27 mouse cellular contexts compared by ENCODE assay signal in genomic region chr4:133061798-133062197, GRCm38 (mm10). TPM values are rescaled to one million over a fixed set of nuclear protein-coding genes. Genes with fewer than 3 reads are reported as not detected.
DNase-seq lines count a peak whose midpoint lies in the region; ATAC-seq and TF ChIP-seq lines count a peak whose summit lies in the region.
"Had no signal": no experiment of that assay in that cellular context is flagged by ENCODE, and none has a peak within 500 bp of the region (broad histone marks: within the 10 kb centered on the region; RNA-seq: fewer than 3 reads in every experiment).

No protein-coding gene starts in this region.

- no peak for TF ChIP-seq CTCF in E14TG2a.4 (conservative IDR thresholded peaks at IDR 0.05; ENCODE audit: low read length)
- TF ChIP-seq CTCF in ES-Bruce4 (IDR thresholded peaks at IDR 0.05; ENCODE audit: low read depth, low read length): no peak

- DNase-seq in heart, embryonic 10.5 days (ENCODE audit: low spot score): no peak
- no peak for DNase-seq in heart, postnatal 14 days
- DNase-seq in limb, embryonic 10.5 days (ENCODE audit: low spot score): no peak
- DNase-seq in urinary bladder, adult 2 months (ENCODE audit: low spot score): no peak
- no peak for DNase-seq in adrenal gland, adult 8-10 months
- no peak for DNase-seq in midbrain, embryonic 11.5 days (ENCODE audit: low spot score, missing footprints)
- DNase-seq: adrenal gland, adult 2 months; adrenal gland, postnatal 25 days; cerebellum, adult 11-12 months; cerebellum, adult 8-10 months; cerebellum, postnatal 10 days; cerebellum, postnatal 36 days; embryo, embryonic 11 days; gastrocnemius, postnatal 25 days; heart, adult 2 months had no signal

- WGBS in heart, embryonic 10.5 days: 92% methylated on average over 20 of the region's 20 CpGs
- WGBS in limb, embryonic 10.5 days: 90% methylated on average over 20 of the region's 20 CpGs
- 95% methylated on average over 20 of the region's 20 CpGs for WGBS in midbrain, embryonic 11.5 days

- no peak for TF ChIP-seq EP300 in ES-Bruce4 (IDR thresholded peaks at IDR 0.05; ENCODE audit: insufficient read depth, low read depth, low read length)

- peak overlapping the region; percentile 16; the same call in 1 of the 2 replicates for H3K9ac ChIP-seq in ES-Bruce4 (ENCODE audit: low read depth, poor library complexity, severe bottlenecking)
- H3K9ac ChIP-seq in midbrain, embryonic 11.5 days (ENCODE audit: low read length): no peak overlapping the region
- H3K9ac ChIP-seq: forebrain, embryonic 13.5 days; hindbrain, embryonic 12.5 days; intestine, embryonic 15.5 days had no signal

- no peak for ATAC-seq in midbrain, embryonic 11.5 days (ENCODE audit: low FRiP score)
- ATAC-seq: CD4-positive, CD25-positive, alpha-beta regulatory T cell, adult 4 months; forebrain, embryonic 13.5 days; forebrain, embryonic 16.5 days; hindbrain, embryonic 16.5 days; intestine, embryonic 15.5 days; Patski had no signal

- H3K4me1 ChIP-seq in heart, embryonic 10.5 days: peaks cover 76% of the 10 kb centered on the region
- H3K4me1 ChIP-seq in E14TG2a.4 (replicated peaks; ENCODE audit: low read depth, low read length) (peaks cover 97% of the 10 kb centered on the region), ES-Bruce4 (ENCODE audit: control insufficient read depth, insufficient read depth, low read length) (peaks cover 11% of the 10 kb centered on the region)
- H3K4me1 ChIP-seq in limb, embryonic 10.5 days: peaks cover 33% of the 10 kb centered on the region
- H3K4me1 ChIP-seq in midbrain, embryonic 11.5 days (ENCODE audit: control insufficient read depth, insufficient read depth, low read length): peaks cover 5% of the 10 kb centered on the region; the same call in 1 of the 2 replicates

- no peak overlapping the region for H3K4me2 ChIP-seq in midbrain, embryonic 11.5 days
- H3K4me2 ChIP-seq: forebrain, embryonic 13.5 days; heart, embryonic 11.5 days; hindbrain, embryonic 12.5 days; intestine, embryonic 15.5 days had no signal

- no peak overlapping the region for H3K4me3 ChIP-seq in heart, embryonic 10.5 days
- H3K4me3 ChIP-seq in E14TG2a.4 (replicated peaks; ENCODE audit: low read length): peak overlapping the region; percentile 69
- H3K4me3 ChIP-seq in ES-Bruce4 (ENCODE audit: low read depth, low read length): peak overlapping the region; percentile 9
- H3K4me3 ChIP-seq in limb, embryonic 10.5 days: no peak overlapping the region
- H3K4me3 ChIP-seq in midbrain, embryonic 11.5 days (ENCODE audit: low read depth, low read length): no peak overlapping the region
- H3K4me3 ChIP-seq: forebrain, embryonic 10.5 days; forebrain, embryonic 13.5 days; heart, adult 2 months; hindbrain, embryonic 12.5 days; intestine, embryonic 15.5 days had no signal

- H3K27me3 ChIP-seq in heart, embryonic 10.5 days (ENCODE audit: insufficient read depth, poor library complexity, severe bottlenecking): no peaks in the 10 kb centered on the region
- H3K27me3 ChIP-seq in E14TG2a.4 (ENCODE audit: insufficient read depth, low read length): no peaks in the 10 kb centered on the region
- H3K27me3 ChIP-seq in ES-Bruce4 (ENCODE audit: control insufficient read depth, insufficient read depth, low read length, poor library complexity, severe bottlenecking): no peaks in the 10 kb centered on the region
- no peaks in the 10 kb centered on the region for H3K27me3 ChIP-seq in limb, embryonic 10.5 days (ENCODE audit: low read depth, poor library complexity, severe bottlenecking)
- H3K27me3 ChIP-seq in midbrain, embryonic 11.5 days (ENCODE audit: control insufficient read depth, insufficient read depth, low read length): no peaks in the 10 kb centered on the region
- H3K27me3 ChIP-seq: forebrain, embryonic 13.5 days; hindbrain, embryonic 12.5 days; intestine, embryonic 15.5 days; Patski had no signal

- no peaks in the 10 kb centered on the region for H3K9me3 ChIP-seq in heart, embryonic 10.5 days
- no peaks in the 10 kb centered on the region for H3K9me3 ChIP-seq in E14TG2a.4 (ENCODE audit: low read length)
- H3K9me3 ChIP-seq in ES-Bruce4 (replicated peaks; ENCODE audit: control insufficient read depth, insufficient read depth, low read length, poor library complexity, severe bottlenecking): no peaks in the 10 kb centered on the region
- H3K9me3 ChIP-seq in limb, embryonic 10.5 days (replicated peaks): no peaks in the 10 kb centered on the region
- H3K9me3 ChIP-seq in midbrain, embryonic 11.5 days (ENCODE audit: control insufficient read depth, low read length): no peaks in the 10 kb centered on the region
- H3K9me3 ChIP-seq: forebrain, embryonic 10.5 days; forebrain, embryonic 13.5 days; G1E; hindbrain, embryonic 12.5 days; intestine, embryonic 15.5 days had no signal

- H3K27ac ChIP-seq in heart, embryonic 10.5 days: peak overlapping the region; percentile 37; the same call in 1 of the 2 replicates
- no peak overlapping the region for H3K27ac ChIP-seq in ES-Bruce4 (ENCODE audit: insufficient read depth, low read length)
- H3K27ac ChIP-seq in limb, embryonic 10.5 days: peak overlapping the region; percentile 4; the same call in 1 of the 2 replicates
- H3K27ac ChIP-seq in midbrain, embryonic 11.5 days (ENCODE audit: low read depth, low read length): no peak overlapping the region
- H3K27ac ChIP-seq: forebrain, embryonic 13.5 days; heart, adult 2 months; hindbrain, embryonic 12.5 days; intestine, embryonic 15.5 days had no signal

- TF ChIP-seq POLR2A in ES-Bruce4 (IDR thresholded peaks at IDR 0.05; ENCODE audit: insufficient read depth, low read length): no peak

- peaks cover 82% of the 10 kb centered on the region for H3K36me3 ChIP-seq in heart, embryonic 10.5 days
- H3K36me3 ChIP-seq in E14TG2a.4 (ENCODE audit: insufficient read depth, low read length) (peaks cover 96% of the 10 kb centered on the region), ES-Bruce4 (ENCODE audit: control insufficient read depth, insufficient read depth, low read length, poor library complexity, severe bottlenecking) (peaks cover 62% of the 10 kb centered on the region)
- peaks cover 93% of the 10 kb centered on the region for H3K36me3 ChIP-seq in limb, embryonic 10.5 days
- peaks cover 23% of the 10 kb centered on the region for H3K36me3 ChIP-seq in midbrain, embryonic 11.5 days (ENCODE audit: control insufficient read depth, insufficient read depth, low read length)

- intact Hi-C loops in heart, postnatal 14 days (cut with DNase I): no loop called here

RNA-seq across cellular contexts. Expression of gene Ahdc1, which starts 50.7 kb away (rescaled TPM):
- 8.4 and 12.2 TPM in 2 replicates for polyA plus RNA-seq in heart, embryonic 10.5 days (2016; fragmentation: Nextera tagmentation; extraction: Ambion mirVana)
- 10 to 100 TPM; 55.2 to 59.1 TPM for total RNA-seq in heart, postnatal 14 days (2021)
- 88.2 and 102 TPM in 2 replicates for polyA plus RNA-seq in ES-Bruce4 (2011; ENCODE audit: insufficient read depth, insufficient read length, low read depth, missing spikeins)
- polyA plus RNA-seq in limb, embryonic 10.5 days (2016; fragmentation: Nextera tagmentation; extraction: Ambion mirVana): 13.0 and 13.8 TPM in 2 replicates
- 5.3 and 13.3 TPM in 2 replicates for polyA plus RNA-seq in urinary bladder, adult 2 months (2012; rRNA removed)
- 100 to 1,000 TPM in 1 of 4 experiments, 10 to 100 TPM in 3; 72.0 to 109 (median 82.9) TPM for total RNA-seq in adrenal gland, adult 8-10 months (2022)
- polyA plus RNA-seq in midbrain, embryonic 11.5 days (2014; fragmentation: Nextera tagmentation; extraction: Ambion mirVana): 4.9 and 5.3 TPM in 2 replicates

Comparison
In these comparisons a context has a peak if more than half of its experiments do, and no peak if none do; other contexts are left out.
1. H3K27ac ChIP-seq: peak in heart, embryonic 10.5 days (single experiment) and limb, embryonic 10.5 days (single experiment); none in ES-Bruce4 (single experiment) and midbrain, embryonic 11.5 days (single experiment).
2. H3K4me3 ChIP-seq: peak in E14TG2a.4 (single experiment) and ES-Bruce4 (single experiment); none in heart, embryonic 10.5 days (single experiment), limb, embryonic 10.5 days (single experiment) and midbrain, embryonic 11.5 days (single experiment).